In genomic region chr8:57322961-57323941, GRCm38 (mm10) we compare ENCODE assay signal across 9 mouse cellular contexts. TPM values are rescaled to one million over a fixed set of nuclear protein-coding genes. Genes with fewer than 3 reads are reported as not detected.
A peak's percentile ranks its signal among the peaks of the same experiment; 100 is the strongest.
DNase-seq lines count a peak whose midpoint lies in the region; TF ChIP-seq lines count a peak whose summit lies in the region.
"Had no signal": no experiment of that assay in that cellular context is flagged by ENCODE, and none has a peak within 500 bp of the region (broad histone marks: within the 10 kb centered on the region; RNA-seq: fewer than 3 reads in every experiment).

No protein-coding gene starts in this region.

- peak overlapping the region; percentile 48 for H3K27ac ChIP-seq in liver, adult 2 months (replicated peaks; ENCODE audit: insufficient read depth, low read depth, low read length)

- WGBS in liver, adult 2 months: 5% methylated on average over 31 of the region's 31 CpGs

- no peaks in the 10 kb centered on the region for H3K4me1 ChIP-seq in liver, adult 2 months (ENCODE audit: control insufficient read depth, insufficient read depth, low read length)

- H3K79me2 ChIP-seq in liver, adult 2 months (ENCODE audit: control insufficient read depth, insufficient read depth, low read length): no peaks in the 10 kb centered on the region

- no peak for TF ChIP-seq CTCF in liver, adult 2 months (IDR thresholded peaks at IDR 0.05; ENCODE audit: low read depth, low read length)

- no peaks in the 10 kb centered on the region for H3K36me3 ChIP-seq in liver, adult 2 months (ENCODE audit: control insufficient read depth, insufficient read depth, low read length)

- DNase-seq in liver, adult 2 months (ENCODE audit: extremely low read depth, low read depth, low spot score): no peak
- no peak for DNase-seq in liver
- peak; percentile 66 for DNase-seq in embryo, embryonic 9.5 days (ENCODE audit: extremely low spot score)
- peak; percentile 54 to 55 for DNase-seq in heart, postnatal 10 days
- peak; percentile 41 for DNase-seq in mesoderm, embryonic 11.5 days (ENCODE audit: low read depth, low spot score)
- DNase-seq in layer of hippocampus, adult 9-10 months (ENCODE audit: low spot score): no peak
- no peak for DNase-seq in layer of hippocampus, adult 9-11 months
- DNase-seq in yolk sac, embryonic 10.5 days (ENCODE audit: low spot score): no peak

- peak overlapping the region; percentile 71 for H3K9ac ChIP-seq in liver, adult 2 months (ENCODE audit: low read depth, low read length)

- intact Hi-C loops in heart, postnatal 10 days (cut with DNase I): loop anchor here (5.0 kb wide), 2 partner anchors 164 to 191 kb away; partner anchors contain the start of gene Sap30

- peak overlapping the region; percentile 64 for H3K4me3 ChIP-seq in liver, adult 2 months (ENCODE audit: insufficient read depth, low read depth, low read length)

- peaks cover 16% of the 10 kb centered on the region for H3K27me3 ChIP-seq in liver, adult 2 months (ENCODE audit: control insufficient read depth, insufficient read depth, low read length)

- no peak for TF ChIP-seq POLR2A in liver, adult 2 months (IDR thresholded peaks at IDR 0.05; ENCODE audit: extremely low read depth, insufficient read depth, low read length)

RNA-seq across cellular contexts. Expression of gene Hand2, which starts 2.5 kb away (rescaled TPM):
- total RNA-seq in liver, adult 2 months (2014; rRNA removed): 1.9 and 2.0 TPM in 2 replicates
- polyA plus RNA-seq in liver, adult 2 months (2012; rRNA removed): 3.9 and 4.1 TPM in 2 replicates
- total RNA-seq in heart, postnatal 10 days (2021): 10 to 100 TPM; 52.5 to 58.9 TPM
- total RNA-seq: layer of hippocampus, postnatal 14 days had no signal

Comparison
In these comparisons a context has a peak if more than half of its experiments do, and no peak if none do; other contexts are left out.
1. DNase-seq: peak in embryo, embryonic 9.5 days (single experiment), heart, postnatal 10 days (2 of 2) and mesoderm, embryonic 11.5 days (single experiment); none in liver, adult 2 months (single experiment), liver (single experiment), layer of hippocampus, adult 9-10 months (single experiment), layer of hippocampus, adult 9-11 months (single experiment) and yolk sac, embryonic 10.5 days (single experiment).
2. RNA of gene Hand2, which starts 2.5 kb away (total RNA-seq): 52.5 to 58.9 TPM in heart, postnatal 10 days; 1.9 to 2.0 TPM in liver, adult 2 months; every median in the first group is over 10 times any median in the second.